In genomic region chrX:9253990-9254389, GRCm38 (mm10) we compare ENCODE assay signal across 20 mouse cellular contexts. TPM values are rescaled to one million over a fixed set of nuclear protein-coding genes. Genes with fewer than 3 reads are reported as not detected.
DNase-seq lines count a peak whose midpoint lies in the region; ATAC-seq lines count a peak whose summit lies in the region.
"Had no signal": no experiment of that assay in that cellular context is flagged by ENCODE, and none has a peak within 500 bp of the region (broad histone marks: within the 10 kb centered on the region; RNA-seq: fewer than 3 reads in every experiment).

No protein-coding gene starts in this region.

- H3K4me1 ChIP-seq in liver, embryonic 12.5 days: peaks cover 36% of the 10 kb centered on the region
- H3K4me1 ChIP-seq in forebrain, embryonic 10.5 days: 0 out of 2 replicates have a peak, but pooled peaks cover under 1% of the 10 kb centered on the region
- H3K4me1 ChIP-seq: hindbrain, embryonic 15.5 days; neural tube, embryonic 15.5 days had no signal

- no peaks in the 10 kb centered on the region for H3K9me3 ChIP-seq in liver, embryonic 12.5 days (replicated peaks)
- no peaks in the 10 kb centered on the region for H3K9me3 ChIP-seq in forebrain, embryonic 10.5 days
- H3K9me3 ChIP-seq: hindbrain, embryonic 15.5 days; neural tube, embryonic 15.5 days had no signal

- H3K27me3 ChIP-seq in liver, embryonic 12.5 days (replicated peaks): no peaks in the 10 kb centered on the region
- H3K27me3 ChIP-seq in forebrain, embryonic 10.5 days (ENCODE audit: poor library complexity, severe bottlenecking): no peaks in the 10 kb centered on the region
- H3K27me3 ChIP-seq: hindbrain, embryonic 15.5 days; neural tube, embryonic 15.5 days had no signal

- 60% methylated on average over 10 of the region's 10 CpGs for WGBS in liver, embryonic 12.5 days (ENCODE audit: insufficient replicate concordance)
- 85% methylated on average over 10 of the region's 10 CpGs for WGBS in forebrain, embryonic 10.5 days

- H3K4me3 ChIP-seq in liver, embryonic 12.5 days: peak overlapping the region; percentile 35
- no peak overlapping the region for H3K4me3 ChIP-seq in forebrain, embryonic 10.5 days
- H3K4me3 ChIP-seq: hindbrain, embryonic 15.5 days; neural tube, embryonic 15.5 days had no signal

- no peak overlapping the region for H3K9ac ChIP-seq in liver, embryonic 12.5 days
- H3K9ac ChIP-seq: hindbrain, embryonic 15.5 days; neural tube, embryonic 15.5 days had no signal

- H3K36me3 ChIP-seq in liver, embryonic 12.5 days: peaks cover 3% of the 10 kb centered on the region; the same call in 1 of the 2 replicates
- H3K36me3 ChIP-seq in forebrain, embryonic 10.5 days (replicated peaks): no peaks in the 10 kb centered on the region
- H3K36me3 ChIP-seq: hindbrain, embryonic 15.5 days; neural tube, embryonic 15.5 days had no signal

- peak overlapping the region; percentile 66 for H3K27ac ChIP-seq in liver, embryonic 12.5 days
- H3K27ac ChIP-seq in forebrain, embryonic 10.5 days: no peak overlapping the region
- H3K27ac ChIP-seq: hindbrain, embryonic 15.5 days; neural tube, embryonic 15.5 days had no signal

- peak; percentile 66; the same call in 1 of the 2 replicates for ATAC-seq in liver, embryonic 12.5 days
- ATAC-seq in neutrophil, adult 5-6 weeks (ENCODE audit: extremely low read depth, insufficient number of reproducible peaks, low FRiP score, poor library complexity, severe bottlenecking): peak; percentile 36; the same call in 1 of the 2 replicates

- H3K4me2 ChIP-seq in liver, embryonic 12.5 days: peak overlapping the region; percentile 55
- H3K4me2 ChIP-seq: hindbrain, embryonic 15.5 days; neural tube, embryonic 15.5 days had no signal

- DNase-seq in thymus, postnatal 14 days: peak; percentile 5
- DNase-seq in thymus, postnatal 10 days (ENCODE audit: low spot score in 2 of 2): no peak
- DNase-seq in ZHBTc4 (ENCODE audit: low read depth, low spot score): peak; percentile 16
- no peak for DNase-seq in left cerebral cortex, adult 8-10 months (ENCODE audit: low spot score in 2 of 2)
- DNase-seq in lung, postnatal 14 days: no peak
- DNase-seq in forebrain, embryonic 10.5 days (ENCODE audit: extremely low spot score, low spot score): no peak
- DNase-seq: cerebellum, postnatal 36 days; layer of hippocampus, adult 9-11 months; lung, adult 18-20 months; right cerebral cortex, adult 18-20 months had no signal

RNA-seq across cellular contexts. Expression of gene Gm14862, which starts 2.7 kb away (rescaled TPM):
- 2.8 and 3.0 TPM in 2 replicates for polyA plus RNA-seq in liver, embryonic 12.5 days (2016; fragmentation: Nextera tagmentation; extraction: Ambion mirVana)
- total RNA-seq in neutrophil, adult 5-6 weeks (2017): not detected in 2 replicates
- not detected for total RNA-seq in left cerebral cortex, adult 8-10 months (2022)
- polyA plus RNA-seq in forebrain, embryonic 10.5 days (2016; fragmentation: Nextera tagmentation; extraction: Ambion mirVana): not detected in 2 replicates
- total RNA-seq: gastrocnemius, postnatal 4 days; left cerebral cortex, postnatal 25 days; monocyte, adult 5-6 weeks had no signal
- polyA plus RNA-seq: embryonic facial prominence, embryonic 14.5 days; heart, postnatal 0 days; hindbrain, embryonic 15.5 days; kidney, embryonic 14.5 days; neural tube, embryonic 15.5 days had no signal

RNA-seq across cellular contexts. Expression of gene Xk, which starts 18.6 kb away (rescaled TPM):
- polyA plus RNA-seq in liver, embryonic 12.5 days (2016; fragmentation: Nextera tagmentation; extraction: Ambion mirVana): 32.7 and 34.8 TPM in 2 replicates
- total RNA-seq in neutrophil, adult 5-6 weeks (2017): 2.3 and 3.7 TPM in 2 replicates
- total RNA-seq in left cerebral cortex, adult 8-10 months (2022): 10 to 100 TPM; 11.4 to 16.7 (median 14.8) TPM
- polyA plus RNA-seq in forebrain, embryonic 10.5 days (2016; fragmentation: Nextera tagmentation; extraction: Ambion mirVana): 2.9 and 3.3 TPM in 2 replicates

RNA-seq across cellular contexts. Expression of gene H2al1m, which starts 29.6 kb away (rescaled TPM):
- 1.8 and 2.4 TPM in 2 replicates for polyA plus RNA-seq in liver, embryonic 12.5 days (2016; fragmentation: Nextera tagmentation; extraction: Ambion mirVana)
- 1.4 TPM in 1 of 2 replicates, not detected in the other for total RNA-seq in neutrophil, adult 5-6 weeks (2017)
- under 1 TPM in 2 of 4 experiments, not detected in 2; 0.81 to 0.98 TPM for total RNA-seq in left cerebral cortex, adult 8-10 months (2022)
- polyA plus RNA-seq in forebrain, embryonic 10.5 days (2016; fragmentation: Nextera tagmentation; extraction: Ambion mirVana): not detected in 2 replicates
- total RNA-seq: gastrocnemius, postnatal 4 days; left cerebral cortex, postnatal 25 days; monocyte, adult 5-6 weeks had no signal
- polyA plus RNA-seq: embryonic facial prominence, embryonic 14.5 days; heart, postnatal 0 days; kidney, embryonic 14.5 days; neural tube, embryonic 15.5 days had no signal

RNA-seq across cellular contexts. Expression of gene Lancl3, which starts 54.3 kb away (rescaled TPM):
- polyA plus RNA-seq in liver, embryonic 12.5 days (2016; fragmentation: Nextera tagmentation; extraction: Ambion mirVana): 0.23 and 0.52 TPM in 2 replicates
- total RNA-seq in neutrophil, adult 5-6 weeks (2017): 0.37 and 0.93 TPM in 2 replicates
- 1 to 10 TPM; 5.5 to 7.1 (median 6.4) TPM for total RNA-seq in left cerebral cortex, adult 8-10 months (2022)
- 0.12 TPM in 2 replicates for polyA plus RNA-seq in forebrain, embryonic 10.5 days (2016; fragmentation: Nextera tagmentation; extraction: Ambion mirVana)
- total RNA-seq: monocyte, adult 5-6 weeks had no signal

Comparison
In these comparisons a context has a peak if more than half of its experiments do, and no peak if none do; other contexts are left out.
1. DNase-seq: peak in thymus, postnatal 14 days (single experiment) and ZHBTc4 (single experiment); none in thymus, postnatal 10 days (0 of 2), left cerebral cortex, adult 8-10 months (0 of 2), lung, postnatal 14 days (single experiment) and forebrain, embryonic 10.5 days (single experiment).